Mouse (Mus musculus) embryonic facial prominence, embryonic 10.5 days (tissue): Measurements from ENCODE around the gene Tmem198. TPM values are rescaled to one million over a fixed set of nuclear protein-coding genes. Genes with fewer than 3 reads are reported as not detected.

Experiments used
- DNase-seq: peaks from one replicate; pipeline ENCODE4 v3.0.0-alpha.2; 2017; ENCODE audit warnings: low spot score
- H3K27ac ChIP-seq: fragments of 300-500 bp; sonication (generic); replicated peaks from 2 replicates; pipeline ENCODE4 v1.5.1; 2016; ENCODE audit warnings: mild to moderate bottlenecking
- H3K27me3 ChIP-seq: fragments of 300-500 bp; sonication (generic); replicated peaks from 2 replicates; pipeline ENCODE4 v1.6.1; 2016; ENCODE audit warnings: low read depth, mild to moderate bottlenecking; ENCODE audit not compliant: poor library complexity, severe bottlenecking
- H3K36me3 ChIP-seq: fragments of 300-500 bp; sonication (generic); replicated peaks from 2 replicates; pipeline ENCODE4 v1.6.1; 2016; ENCODE audit warnings: mild to moderate bottlenecking, moderate library complexity
- H3K4me1 ChIP-seq: fragments of 300-500 bp; sonication (generic); 2 replicates; pipeline ENCODE4 v1.6.1; 2016
- H3K4me3 ChIP-seq: fragments of 300-500 bp; sonication (generic); 2 replicates; pipeline ENCODE4 v1.5.1; 2016; ENCODE audit warnings: mild to moderate bottlenecking, moderate library complexity
- H3K9me3 ChIP-seq: fragments of 300-500 bp; sonication (generic); 2 replicates; pipeline ENCODE4 v1.6.1; 2016; ENCODE audit warnings: mild to moderate bottlenecking
- WGBS: fragments of 180-500 bp; shearing (Covaris S2); methylation state at CpG from one replicate; pipeline ENCODE4 v1.1.7; 2016; 5-methylcytosine and 5-hydroxymethylcytosine counted together
- polyA plus RNA-seq: library from polyadenylated mRNA; unstranded; fragments of >200 nt; fragmentation: Nextera tagmentation; extraction: Ambion mirVana; gene quantifications from 2 replicates; pipeline ENCODE4 v1.2.1, GENCODE M21; 2016

Gene Tmem198
- polyA plus RNA-seq, 1 experiment from 2014 or later, result 3.3 TPM

DNA sequence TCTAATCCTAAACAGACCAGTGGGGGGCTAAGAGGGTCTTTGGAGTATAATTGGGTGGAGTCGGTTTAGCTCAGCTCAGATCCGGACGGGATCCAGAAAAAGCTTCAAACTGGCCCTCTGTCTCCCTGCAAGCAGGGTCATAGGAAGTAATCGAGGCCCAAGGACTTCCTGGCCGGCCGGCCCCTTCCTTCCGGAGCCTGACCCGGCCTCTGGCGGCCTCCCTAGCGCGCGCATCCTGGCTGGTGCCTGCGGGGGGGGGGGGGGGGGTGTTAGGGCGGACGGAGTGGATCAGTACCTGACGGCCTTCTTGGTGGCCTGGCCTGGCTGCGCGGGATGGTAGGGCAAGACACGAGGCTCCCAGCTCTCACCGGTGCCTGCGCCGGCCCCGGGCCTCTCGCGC is 835 bp upstream of the Tmem198 start:
- Histone ChIP-seq H3K36me3 (peaks cover 37% of the 10 kb centered on the region), H3K27me3 (peaks cover 62% of the 10 kb centered on the region), H3K9me3 (no peaks in the 10 kb centered on the region), H3K27ac (peak overlapping the region; percentile 89), H3K4me3 (peak overlapping the region; percentile 92), H3K4me1 (peaks cover 42% of the 10 kb centered on the region)
- DNase-seq, result peak; percentile 67
- under 1% methylated on average over 24 of the region's 25 CpGs for WGBS

DNA sequence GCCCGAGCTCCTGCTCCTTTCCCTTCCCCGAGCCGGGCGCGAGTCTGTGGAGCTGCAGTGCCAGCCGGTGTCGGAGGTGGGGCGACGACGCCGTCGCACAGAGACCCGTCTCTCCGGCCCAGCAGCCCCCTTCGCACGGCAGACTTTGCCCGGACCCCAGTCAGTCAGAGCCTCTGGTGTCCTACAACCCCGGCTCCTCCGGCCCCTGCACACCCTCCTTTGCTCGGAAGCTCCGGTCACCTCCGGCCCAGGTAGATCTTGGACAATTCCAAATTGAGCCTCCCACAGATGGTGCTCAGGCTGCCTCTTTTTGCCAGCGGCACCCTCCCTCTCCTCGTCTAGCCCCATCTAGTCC is 280 bp downstream of the Tmem198 start:
- Histone ChIP-seq H3K27ac (peak overlapping the region; percentile 89), H3K36me3 (peaks cover 29% of the 10 kb centered on the region), H3K9me3 (no peaks in the 10 kb centered on the region), H3K4me3 (peak overlapping the region; percentile 92), H3K4me1 (peaks cover 37% of the 10 kb centered on the region), H3K27me3 (peaks cover 63% of the 10 kb centered on the region)
- WGBS, result under 1% methylated on average over 24 of the region's 24 CpGs
- no peak for DNase-seq

DNA sequence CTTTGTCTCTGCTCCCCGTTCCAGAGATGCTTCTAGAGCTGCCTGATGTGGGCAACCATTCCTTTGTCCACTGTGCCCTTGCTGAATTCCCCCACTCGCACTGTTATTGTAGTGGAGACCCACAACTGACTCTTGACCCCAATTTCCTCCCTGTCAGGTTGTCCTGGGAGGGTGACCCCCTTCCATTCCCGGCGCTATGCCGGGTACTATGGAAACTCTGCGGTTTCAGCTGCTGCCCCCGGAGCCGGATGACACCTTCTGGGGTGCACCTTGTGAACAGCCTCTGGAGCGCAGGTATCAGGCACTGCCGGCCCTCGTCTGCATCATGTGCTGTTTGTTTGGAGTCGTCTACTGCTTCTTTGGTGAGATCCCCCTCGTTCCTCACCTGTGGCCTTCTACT is 704 bp downstream of the Tmem198 start:
- H3K27me3 ChIP-seq, result peaks cover 63% of the 10 kb centered on the region
- DNase-seq, result no peak
- no peak overlapping the region for H3K27ac ChIP-seq
- H3K4me1 ChIP-seq, result peaks cover 39% of the 10 kb centered on the region
- peaks cover 28% of the 10 kb centered on the region for H3K36me3 ChIP-seq
- H3K4me3 ChIP-seq, result peak overlapping the region; percentile 92
- H3K9me3 ChIP-seq, result no peaks in the 10 kb centered on the region
- WGBS, result 17% methylated on average over 13 of the region's 13 CpGs

DNA sequence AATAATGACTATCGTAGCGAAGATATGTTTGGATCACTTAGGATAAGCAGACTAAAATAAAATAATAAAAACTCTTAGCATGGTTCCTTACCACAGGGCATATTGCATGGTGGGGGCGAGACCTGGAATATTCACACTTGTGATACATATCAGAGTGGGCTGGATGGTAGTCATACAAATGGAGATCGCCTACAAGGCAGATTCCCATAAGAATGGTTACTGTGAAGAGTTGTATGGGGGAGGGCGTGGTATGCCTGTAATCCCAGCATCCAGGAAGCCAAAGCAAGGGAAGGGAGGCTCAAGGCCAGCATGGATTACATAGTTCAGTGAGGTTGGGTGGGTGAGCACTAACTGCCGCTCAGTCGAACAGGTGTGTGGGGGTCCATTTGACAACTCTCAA is 1.4 kb downstream of the Tmem198 start:
- Histone ChIP-seq H3K36me3 (peaks cover 27% of the 10 kb centered on the region), H3K27me3 (peaks cover 63% of the 10 kb centered on the region), H3K4me1 (peaks cover 43% of the 10 kb centered on the region), H3K4me3 (no peak overlapping the region), H3K9me3 (no peaks in the 10 kb centered on the region), H3K27ac (no peak overlapping the region)
- DNase-seq, result no peak
- WGBS, result 84% methylated on average over 7 of the region's 7 CpGs

DNA sequence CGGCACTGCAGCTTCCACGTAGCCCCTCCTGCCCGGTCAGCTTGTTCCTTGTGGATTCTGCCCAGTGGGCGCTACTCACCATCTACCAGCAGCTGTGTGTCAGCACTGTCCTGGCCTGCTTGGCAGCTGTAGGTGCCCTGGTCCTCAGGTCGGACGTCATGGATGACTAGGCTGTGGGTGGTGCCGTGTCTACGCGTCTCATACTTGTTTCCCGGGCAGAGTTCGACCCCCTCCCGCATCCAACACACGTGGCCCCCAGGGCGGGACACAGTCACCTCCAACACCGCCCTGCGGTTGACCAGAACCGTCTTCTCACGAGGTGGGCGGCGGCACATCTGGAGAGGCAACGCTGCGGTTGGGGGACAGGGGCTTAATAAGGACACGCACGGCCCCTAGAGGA is 7.2 kb downstream of the Tmem198 start:
- Histone ChIP-seq H3K4me3 (peak overlapping the region; percentile 66), H3K27ac (0 out of 2 replicates have a peak overlapping the region, but pooled peaks have one; percentile 1), H3K36me3 (peaks cover 40% of the 10 kb centered on the region), H3K27me3 (peaks cover 100% of the 10 kb centered on the region), H3K4me1 (peaks cover 33% of the 10 kb centered on the region), H3K9me3 (no peaks in the 10 kb centered on the region)
- WGBS, result 5% methylated on average over 24 of the region's 24 CpGs
- no peak for DNase-seq

- Histone ChIP-seq H3K4me3 (peak overlapping the region; percentile 66), H3K4me1 (peaks cover 33% of the 10 kb centered on the region), H3K27ac (0 out of 2 replicates have a peak overlapping the region, but pooled peaks have one; percentile 1), H3K27me3 (peaks cover 100% of the 10 kb centered on the region), H3K9me3 (no peaks in the 10 kb centered on the region), H3K36me3 (peaks cover 45% of the 10 kb centered on the region)
- no peak for DNase-seq
- WGBS, result under 1% methylated on average over 13 of the region's 13 CpGs
Measured at GRCm38 (mm10) chr1:75487040-75487404, 7.7 kb downstream of the Tmem198 start.

DNA sequence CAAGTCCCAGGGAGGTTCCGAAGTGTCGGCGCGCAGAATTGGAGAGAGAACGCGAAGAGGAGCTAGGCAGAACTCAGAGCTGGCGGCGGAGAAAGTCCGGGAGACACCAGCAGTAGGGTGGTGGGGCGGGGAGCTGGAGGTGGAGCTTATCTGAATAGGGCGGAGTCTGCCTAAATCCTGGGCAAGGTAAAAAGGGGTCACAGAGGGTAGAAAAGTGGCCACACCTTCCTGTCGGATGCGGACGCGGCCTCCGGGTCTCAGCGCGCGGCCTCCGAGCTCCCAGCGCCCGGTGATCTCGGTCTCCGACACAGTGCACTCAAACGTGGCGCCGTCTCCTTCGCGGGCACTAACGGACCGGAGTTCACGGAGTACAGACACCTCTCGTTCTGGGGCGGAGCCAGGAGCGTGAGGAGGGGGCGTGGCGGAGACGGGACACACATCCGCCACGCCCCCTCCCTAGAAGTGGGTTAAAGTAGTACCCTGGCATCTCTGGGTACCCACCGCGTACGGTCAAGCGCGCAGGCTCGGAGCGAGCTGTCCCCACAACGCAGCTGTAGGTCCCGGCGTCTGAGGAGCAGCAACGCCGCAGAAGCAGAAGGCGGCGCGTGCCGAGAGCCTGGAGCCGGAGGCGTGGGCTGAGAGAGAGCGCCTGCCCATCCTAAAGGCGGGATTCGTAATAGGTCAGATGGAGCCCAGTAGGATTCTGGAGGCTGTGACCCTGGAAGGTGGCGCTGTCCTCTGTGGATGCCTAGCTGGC is 8.3 kb downstream of the Tmem198 start:
- peaks cover 30% of the 10 kb centered on the region for H3K4me1 ChIP-seq
- peaks cover 100% of the 10 kb centered on the region for H3K27me3 ChIP-seq
- under 1% methylated on average over 62 of the region's 62 CpGs for WGBS
- peaks cover 51% of the 10 kb centered on the region for H3K36me3 ChIP-seq
- no peak overlapping the region for H3K27ac ChIP-seq
- no peaks in the 10 kb centered on the region for H3K9me3 ChIP-seq
- peak; percentile 86 for DNase-seq
- H3K4me3 ChIP-seq, result peak overlapping the region; percentile 66

DNA sequence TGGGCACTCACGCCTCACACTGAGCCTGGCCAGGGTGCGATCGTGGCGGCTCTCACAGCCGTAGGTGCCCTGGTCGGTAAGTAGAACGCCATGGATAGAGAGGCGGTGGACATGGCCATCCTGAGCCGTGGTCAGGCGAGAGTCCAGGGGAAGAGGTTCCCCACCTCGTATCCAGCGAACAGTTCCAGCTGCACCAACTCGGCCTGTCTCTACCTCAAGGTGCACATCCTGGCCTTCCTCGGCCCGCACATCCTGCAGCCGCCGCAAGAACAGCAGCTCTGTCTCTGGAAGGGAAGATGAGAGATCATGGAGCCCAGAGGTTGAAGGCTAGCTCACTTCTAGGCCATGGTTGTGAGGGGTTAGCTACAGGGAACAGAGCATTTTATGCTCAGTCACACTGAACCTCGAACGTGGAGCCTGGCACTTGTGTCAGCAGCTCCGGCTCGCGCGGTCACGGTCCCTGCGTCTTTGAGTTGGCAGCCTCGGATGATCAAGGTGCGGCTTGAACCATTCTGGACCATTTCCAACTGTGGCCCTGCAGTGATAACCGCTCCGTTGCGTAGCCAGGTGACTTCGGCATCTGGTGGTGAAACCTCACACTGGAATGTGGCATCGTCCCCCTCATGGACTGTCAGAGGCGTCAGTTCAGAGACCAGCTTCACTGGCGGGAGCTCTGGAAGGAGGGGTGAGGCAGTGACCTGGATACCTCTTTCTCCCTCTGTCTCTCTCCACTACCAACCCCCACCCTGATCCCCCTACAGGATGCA is 11.6 kb downstream of the Tmem198 start:
- Histone ChIP-seq H3K4me3 (no peak overlapping the region), H3K27ac (no peak overlapping the region), H3K4me1 (peaks cover 30% of the 10 kb centered on the region), H3K9me3 (no peaks in the 10 kb centered on the region), H3K36me3 (peaks cover 52% of the 10 kb centered on the region), H3K27me3 (peaks cover 80% of the 10 kb centered on the region)
- DNase-seq, result no peak
- WGBS, result 83% methylated on average over 34 of the region's 34 CpGs

- Histone ChIP-seq H3K4me3 (no peak overlapping the region), H3K27ac (no peak overlapping the region), H3K9me3 (no peaks in the 10 kb centered on the region), H3K27me3 (peaks cover 63% of the 10 kb centered on the region), H3K4me1 (peaks cover 13% of the 10 kb centered on the region), H3K36me3 (peaks cover 69% of the 10 kb centered on the region)
- WGBS, result 33% methylated on average over 24 of the region's 24 CpGs
- DNase-seq, result no peak
Measured at GRCm38 (mm10) chr1:75492579-75493170, 13.3 kb downstream of the Tmem198 start.

DNA sequence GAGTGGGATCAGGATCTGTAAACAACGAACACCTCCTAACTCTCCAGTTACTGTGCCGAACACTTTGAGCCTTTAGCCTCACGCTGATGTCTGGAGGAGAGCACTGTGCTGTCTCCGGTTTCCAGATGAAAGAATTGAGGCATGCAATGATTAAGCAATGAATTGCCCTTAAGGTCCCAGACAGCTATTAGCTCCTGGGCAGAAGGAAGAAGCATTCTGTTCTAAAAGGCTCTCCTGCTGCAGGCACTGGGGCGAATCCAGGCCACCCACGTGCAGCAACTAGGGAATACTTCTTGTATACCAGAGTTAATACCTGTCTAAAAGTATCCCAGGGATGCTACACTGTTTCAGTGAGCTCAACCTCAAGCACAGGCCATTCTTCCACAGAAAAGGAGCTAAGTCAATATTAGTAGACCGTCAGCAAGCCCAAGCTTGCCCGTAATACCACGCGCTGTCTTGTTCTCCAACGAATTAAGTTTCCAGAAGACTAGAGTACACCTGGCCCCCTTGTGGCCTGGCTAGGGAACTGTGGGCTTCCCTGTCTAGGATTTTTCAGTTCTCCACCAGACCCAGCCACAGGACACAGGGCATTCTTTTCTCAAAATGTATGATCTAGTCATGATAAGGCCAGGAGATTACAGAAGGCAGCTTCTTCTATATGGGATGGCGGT is 15.7 kb downstream of the Tmem198 start:
- H3K4me1 ChIP-seq, result peaks cover 7% of the 10 kb centered on the region
- 55% methylated on average over 12 of the region's 12 CpGs for WGBS
- peak overlapping the region; percentile 19; the same call in 1 of the 2 replicates for H3K27ac ChIP-seq
- H3K9me3 ChIP-seq, result no peaks in the 10 kb centered on the region
- H3K36me3 ChIP-seq, result peaks cover 80% of the 10 kb centered on the region
- H3K27me3 ChIP-seq, result peaks cover 40% of the 10 kb centered on the region
- peak; percentile 77 for DNase-seq
- no peak overlapping the region for H3K4me3 ChIP-seq

- Histone ChIP-seq H3K4me1 (peaks cover 17% of the 10 kb centered on the region), H3K4me3 (no peak overlapping the region), H3K9me3 (no peaks in the 10 kb centered on the region), H3K27ac (no peak overlapping the region), H3K27me3 (peaks cover 10% of the 10 kb centered on the region), H3K36me3 (peaks cover 85% of the 10 kb centered on the region)
- no peak for DNase-seq
- WGBS, result 87% methylated on average over 4 of the region's 4 CpGs
Measured at GRCm38 (mm10) chr1:75498897-75499296, 19.6 kb downstream of the Tmem198 start.

DNA sequence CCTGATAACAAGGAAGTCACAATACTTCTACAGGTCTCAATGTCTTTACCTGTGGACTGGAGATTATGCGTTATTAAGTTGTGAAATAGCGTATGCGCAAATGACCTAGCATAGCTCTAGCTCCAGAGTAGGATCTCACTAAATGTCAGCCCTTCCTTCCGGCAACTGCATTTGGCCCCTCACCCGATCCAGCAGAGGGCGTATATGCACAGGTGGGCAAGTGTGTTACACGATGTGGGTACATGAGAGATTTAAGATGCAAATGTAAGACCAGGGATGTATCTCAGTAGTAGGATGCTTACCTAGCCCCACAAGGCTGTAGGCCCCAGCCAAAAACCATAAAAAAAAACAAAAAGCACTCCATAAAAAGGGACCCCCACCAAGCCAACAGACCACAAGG is 20.1 kb downstream of the Tmem198 start:
- no peak overlapping the region for H3K27ac ChIP-seq
- peak; percentile 9 for DNase-seq
- H3K4me3 ChIP-seq, result no peak overlapping the region
- H3K9me3 ChIP-seq, result no peaks in the 10 kb centered on the region
- H3K4me1 ChIP-seq, result peaks cover 23% of the 10 kb centered on the region
- peaks cover 15% of the 10 kb centered on the region for H3K27me3 ChIP-seq
- H3K36me3 ChIP-seq, result peaks cover 86% of the 10 kb centered on the region
- WGBS, result 78% methylated on average over 7 of the region's 7 CpGs
